Mouse (Mus musculus): Measurements from ENCODE around the gene Arhgap11a. TPM values are rescaled to one million over a fixed set of nuclear protein-coding genes. Genes with fewer than 3 reads are reported as not detected.

Arhgap11a gene
- polyA plus RNA-seq, 1 experiment, result 3.6 TPM

DNA sequence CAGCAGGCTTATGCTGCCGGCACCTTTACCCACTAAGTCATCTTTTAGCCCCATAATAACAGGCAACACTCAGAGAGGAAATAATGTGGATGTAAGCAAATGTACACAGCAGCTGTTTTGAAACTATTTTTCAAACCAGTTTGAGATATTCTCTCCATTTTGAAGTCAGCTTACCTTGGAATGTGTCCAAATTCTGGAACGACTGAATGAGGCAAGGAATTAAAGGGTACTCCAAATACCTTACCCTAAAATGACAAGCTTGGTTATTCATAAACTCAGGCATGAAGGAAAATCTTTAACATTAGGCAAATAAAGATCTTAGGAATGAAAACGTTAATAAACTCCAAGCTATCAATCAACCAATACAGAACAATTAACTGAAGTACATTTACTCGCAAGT lies 3.4 kb downstream of the Arhgap11a start:
- Histone ChIP-seq H3K27me3 (replicated peaks) (no peaks in the 10 kb centered on the region), H3K4me3 (replicated peaks) (no peak overlapping the region), H3K4me1 (peaks cover 46% of the 10 kb centered on the region), H3K36me3 (replicated peaks; ENCODE audit: low read length) (peaks cover 52% of the 10 kb centered on the region), H3K9me3 (no peaks in the 10 kb centered on the region)
- no peak for TF ChIP-seq FLI1 (IDR thresholded peaks at IDR 0.05; ENCODE audit: low read length)
- no peak for TF ChIP-seq GATA1 (IDR thresholded peaks at IDR 0.05; ENCODE audit: borderline replicate concordance, low read length)

DNA sequence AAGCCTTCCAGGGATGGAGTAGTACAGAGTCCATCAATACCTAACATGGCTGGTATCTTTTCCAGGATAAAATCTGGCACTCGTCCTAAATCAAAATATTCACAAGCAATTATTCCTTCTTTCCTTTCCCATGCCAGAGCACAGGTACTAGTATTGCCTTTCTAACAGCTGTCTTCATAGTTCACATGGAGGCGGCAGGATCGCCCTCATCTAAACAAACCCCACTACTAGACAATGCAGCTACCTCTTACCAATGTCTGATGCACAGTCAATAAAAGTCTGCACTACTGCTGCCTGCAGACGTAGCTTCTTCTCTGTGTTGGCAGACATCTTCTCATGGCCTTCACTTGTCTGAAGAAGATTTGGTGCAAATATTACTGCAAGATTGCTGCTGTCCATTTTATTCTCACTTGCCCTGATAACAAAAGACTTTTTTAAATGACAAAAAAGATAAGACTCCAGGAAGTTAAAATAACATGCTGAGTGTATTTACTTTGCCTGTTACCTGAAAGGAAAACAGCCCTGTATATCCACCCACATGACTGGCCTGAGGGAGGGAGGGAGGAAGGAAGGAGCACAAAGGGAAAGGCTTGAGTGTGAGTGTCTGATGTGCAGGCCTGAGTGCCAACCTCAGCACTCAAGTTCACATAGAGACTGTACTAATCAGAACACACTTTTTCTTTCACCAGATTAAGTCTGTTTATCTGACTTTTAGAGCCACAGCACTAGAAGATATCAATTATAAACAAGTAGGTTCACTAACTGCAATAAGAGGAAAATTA lies 6.6 kb downstream of the Arhgap11a start:
- Histone ChIP-seq H3K4me1 (peaks cover 35% of the 10 kb centered on the region), H3K4me3 (replicated peaks) (no peak overlapping the region), H3K27me3 (replicated peaks) (no peaks in the 10 kb centered on the region), H3K9me3 (no peaks in the 10 kb centered on the region), H3K36me3 (replicated peaks; ENCODE audit: low read length) (peaks cover 84% of the 10 kb centered on the region)
- TF ChIP-seq GATA1 (IDR thresholded peaks at IDR 0.05; ENCODE audit: borderline replicate concordance, low read length), result no peak
- TF ChIP-seq FLI1 (IDR thresholded peaks at IDR 0.05; ENCODE audit: low read length), result no peak

DNA sequence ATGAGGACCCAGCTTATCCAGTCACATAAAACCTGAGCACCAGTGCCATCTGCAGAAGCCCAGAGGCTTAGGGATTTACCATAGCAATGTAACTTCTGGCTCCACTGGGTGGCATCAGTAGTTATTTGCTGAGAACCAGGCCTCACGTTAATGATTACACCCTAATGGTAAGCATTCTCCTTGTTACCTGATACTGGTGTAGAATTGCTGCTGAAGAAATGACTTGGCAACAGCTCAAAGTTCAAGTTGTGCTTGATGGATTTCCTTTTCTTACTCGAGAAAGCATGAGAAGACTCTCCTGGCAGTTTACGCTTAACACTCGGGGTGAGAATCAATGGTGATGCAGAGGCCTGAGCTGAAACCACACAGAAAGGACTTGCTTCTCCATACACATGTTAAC lies 9.0 kb downstream of the Arhgap11a start:
- Histone ChIP-seq H3K36me3 (replicated peaks; ENCODE audit: low read length) (peaks cover 98% of the 10 kb centered on the region), H3K4me1 (peaks cover 14% of the 10 kb centered on the region), H3K9me3 (no peaks in the 10 kb centered on the region), H3K27me3 (replicated peaks) (no peaks in the 10 kb centered on the region), H3K4me3 (replicated peaks) (no peak overlapping the region)
- TF ChIP-seq GATA1 (IDR thresholded peaks at IDR 0.05; ENCODE audit: borderline replicate concordance, low read length) (no peak), FLI1 (IDR thresholded peaks at IDR 0.05; ENCODE audit: low read length) (no peak)

DNA sequence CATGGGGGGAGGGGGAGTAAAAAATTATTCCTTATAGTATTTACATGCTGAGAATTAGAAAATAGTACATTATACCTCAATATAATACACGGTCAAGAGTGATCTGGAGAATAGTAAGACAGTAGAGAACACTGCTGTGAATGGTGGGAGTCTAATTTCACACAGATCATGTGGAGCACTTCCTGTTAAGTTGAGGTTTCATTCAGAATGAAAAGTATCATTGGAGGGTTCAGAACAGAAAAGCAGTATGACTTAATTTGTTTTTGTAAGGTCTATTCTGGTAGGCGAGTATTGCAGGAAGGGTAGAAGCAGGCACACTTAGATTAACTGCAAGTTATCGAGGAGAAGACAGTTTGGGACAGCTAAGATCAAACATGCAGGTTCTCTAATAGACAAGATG lies 13.2 kb downstream of the Arhgap11a start:
- Histone ChIP-seq H3K4me3 (replicated peaks) (no peak overlapping the region), H3K36me3 (replicated peaks; ENCODE audit: low read length) (peaks cover 93% of the 10 kb centered on the region)
- TF ChIP-seq FLI1 (IDR thresholded peaks at IDR 0.05; ENCODE audit: low read length) (no peak), GATA1 (IDR thresholded peaks at IDR 0.05; ENCODE audit: borderline replicate concordance, low read length) (no peak)

DNA sequence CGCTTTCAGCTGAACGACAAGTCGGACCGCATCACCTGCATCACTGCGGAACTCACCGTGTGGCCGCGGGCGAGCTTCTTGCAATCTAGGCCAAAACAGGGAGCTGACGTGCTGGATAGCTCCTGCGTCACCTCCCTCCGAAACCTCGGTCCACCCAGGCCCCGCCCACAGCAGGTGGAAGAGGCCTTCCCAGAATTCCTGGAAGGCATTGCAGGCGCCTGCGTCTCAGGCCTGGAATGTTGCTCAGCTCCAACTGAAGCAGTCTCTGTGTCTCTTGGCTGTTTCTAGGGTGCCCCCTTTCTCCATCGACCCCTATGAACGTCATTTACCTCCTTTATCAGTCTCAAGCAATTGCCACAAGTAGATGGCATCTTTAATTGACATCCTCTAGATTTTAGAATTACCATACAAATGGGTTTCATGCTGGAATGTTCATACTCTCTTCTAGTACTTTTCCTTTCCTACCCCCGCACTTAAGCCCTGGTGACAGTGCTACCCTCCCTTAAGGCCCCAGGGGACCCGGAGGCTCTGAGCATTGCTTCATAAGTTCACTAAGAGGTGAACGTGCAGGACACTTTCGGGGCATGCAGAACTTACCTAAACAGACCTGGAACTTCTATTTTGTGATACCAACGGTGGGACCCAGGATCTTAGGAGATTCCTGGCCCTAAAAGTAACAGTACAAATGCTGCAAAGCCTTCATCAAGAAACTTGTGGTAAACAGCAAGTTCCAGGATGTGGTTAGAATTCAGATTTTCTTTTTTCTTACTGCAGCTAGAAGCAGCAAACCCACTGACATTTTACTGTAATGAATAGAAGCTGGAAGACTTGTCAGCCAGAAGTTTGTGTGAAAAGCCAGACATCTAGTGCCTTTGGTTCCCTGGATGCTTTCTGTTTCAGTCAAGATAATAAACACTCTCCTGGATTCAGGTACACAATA lies 19.2 kb downstream of the Arhgap11a start, which contains the start of gene Scg5:
TSS of gene Scg5 (minus strand) at position 179 of the 940 bp plus-strand sequence.
- TF ChIP-seq GATA1 (IDR thresholded peaks at IDR 0.05; ENCODE audit: borderline replicate concordance, low read length), result no peak
- TF ChIP-seq FLI1 (IDR thresholded peaks at IDR 0.05; ENCODE audit: low read length), result no peak
- Histone ChIP-seq H3K27me3 (replicated peaks) (no peaks in the 10 kb centered on the region), H3K36me3 (replicated peaks; ENCODE audit: low read length) (peaks cover 86% of the 10 kb centered on the region), H3K4me3 (replicated peaks) (no peak within 1 kb of the TSS), H3K4me1 (peaks cover 15% of the 10 kb centered on the region), H3K9me3 (no peaks in the 10 kb centered on the region)

More for the DNA sequence above, 13.2 kb downstream of the Arhgap11a start:
- Histone ChIP-seq H3K4me1 (no peaks in the 10 kb centered on the region), H3K27me3 (replicated peaks) (no peaks in the 10 kb centered on the region), H3K9me3 (no peaks in the 10 kb centered on the region)

DNA sequence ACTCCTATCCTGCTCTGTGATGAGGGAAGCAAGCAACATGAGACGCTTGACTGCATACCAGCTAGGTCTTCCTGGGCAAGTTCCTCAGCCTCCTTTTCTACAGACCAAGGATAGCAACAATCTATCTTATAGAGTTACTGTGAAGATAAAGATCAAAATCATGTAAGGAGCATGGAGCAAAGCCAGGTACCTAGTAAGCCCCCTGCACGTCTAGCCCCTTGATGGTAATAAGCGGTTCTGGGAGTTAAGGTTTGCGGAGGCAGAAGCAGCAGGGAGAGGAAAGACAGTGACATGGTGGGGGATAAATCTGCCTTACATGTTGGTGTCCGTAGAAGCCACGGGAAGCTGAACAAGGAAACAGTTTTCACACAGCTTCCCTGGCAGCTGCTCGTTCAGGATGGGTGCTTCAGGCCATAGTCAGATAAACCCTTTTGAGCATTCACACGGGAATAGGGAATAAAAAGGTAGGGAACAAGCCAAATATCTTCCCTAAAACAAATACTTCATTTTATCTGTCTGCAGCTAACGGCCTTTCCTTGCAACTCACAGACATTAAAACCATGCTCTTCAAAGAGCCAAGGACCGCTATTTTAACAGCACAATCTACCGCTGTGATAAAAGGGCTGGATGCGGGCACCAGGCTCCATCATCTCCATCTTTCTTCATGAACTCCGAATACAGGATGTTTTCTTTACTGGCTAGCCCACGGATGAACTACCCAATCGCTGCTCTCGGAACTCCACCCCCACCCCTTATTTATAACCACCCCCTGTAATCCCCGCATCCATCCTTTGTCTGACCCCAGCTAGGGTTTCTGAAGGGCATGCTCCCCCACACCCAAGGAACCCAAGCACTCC lies 20.1 kb downstream of the Arhgap11a start:
- H3K9me3 ChIP-seq, result no peaks in the 10 kb centered on the region
- H3K4me3 ChIP-seq (replicated peaks), result no peak overlapping the region
- H3K4me1 ChIP-seq, result peaks cover 15% of the 10 kb centered on the region
- H3K27me3 ChIP-seq (replicated peaks), result no peaks in the 10 kb centered on the region
- H3K36me3 ChIP-seq (replicated peaks; ENCODE audit: low read length), result peaks cover 78% of the 10 kb centered on the region
- TF ChIP-seq GATA1 (IDR thresholded peaks at IDR 0.05; ENCODE audit: borderline replicate concordance, low read length) (no peak), FLI1 (IDR thresholded peaks at IDR 0.05; ENCODE audit: low read length) (no peak)

DNA sequence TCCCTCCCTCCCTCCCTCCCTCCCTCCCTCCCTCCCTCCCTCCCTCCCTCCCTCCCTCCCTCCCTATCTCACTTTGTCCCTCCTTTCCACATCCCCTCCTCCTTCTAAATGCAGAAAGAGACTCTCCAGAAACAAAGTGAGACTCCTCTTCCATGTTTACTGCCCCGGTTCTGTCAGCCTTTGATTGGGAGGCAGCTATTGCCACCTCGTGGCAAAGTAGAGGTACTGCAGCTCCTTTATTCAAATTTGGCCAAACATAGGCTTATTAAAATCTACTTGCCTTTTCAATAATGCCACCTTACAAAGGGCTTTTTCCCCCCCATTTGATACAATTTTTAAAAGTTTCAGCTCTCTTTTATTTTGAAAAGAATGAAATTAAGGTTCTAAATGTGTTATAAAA lies 24.6 kb downstream of the Arhgap11a start:
- no peak for TF ChIP-seq FLI1 (IDR thresholded peaks at IDR 0.05; ENCODE audit: low read length)
- no peak overlapping the region for H3K4me3 ChIP-seq (replicated peaks)
- peaks cover 67% of the 10 kb centered on the region for H3K36me3 ChIP-seq (replicated peaks; ENCODE audit: low read length)
- H3K27me3 ChIP-seq (replicated peaks), result no peaks in the 10 kb centered on the region
- H3K4me1 ChIP-seq, result peaks cover 9% of the 10 kb centered on the region
- H3K9me3 ChIP-seq, result no peaks in the 10 kb centered on the region

DNA sequence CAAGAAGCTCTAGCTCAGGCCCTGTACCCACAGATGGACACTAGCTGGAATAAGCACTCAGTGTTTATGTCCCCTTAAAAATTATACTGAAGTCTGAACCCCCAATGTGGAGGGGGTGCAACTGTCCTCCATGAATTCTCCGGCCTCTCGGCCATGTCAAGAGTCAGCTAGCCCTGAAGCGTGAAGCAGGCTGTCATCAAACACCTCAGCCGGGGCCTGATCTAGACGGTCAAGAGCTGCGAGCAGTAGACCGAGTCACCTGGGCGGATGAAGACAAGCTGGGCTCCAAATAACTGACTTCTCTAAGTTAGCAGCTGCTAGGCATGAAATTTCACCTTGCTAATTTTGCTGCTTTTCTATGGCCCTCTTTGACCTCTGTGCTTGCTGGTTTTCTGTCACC lies 26.1 kb downstream of the Arhgap11a start:
- TF ChIP-seq GATA1 (IDR thresholded peaks at IDR 0.05; ENCODE audit: borderline replicate concordance, low read length), result no peak
- TF ChIP-seq FLI1 (IDR thresholded peaks at IDR 0.05; ENCODE audit: low read length), result no peak
- H3K4me1 ChIP-seq, result no peaks in the 10 kb centered on the region
- H3K4me3 ChIP-seq (replicated peaks), result no peak overlapping the region
- no peaks in the 10 kb centered on the region for H3K9me3 ChIP-seq
- no peaks in the 10 kb centered on the region for H3K27me3 ChIP-seq (replicated peaks)
- peaks cover 52% of the 10 kb centered on the region for H3K36me3 ChIP-seq (replicated peaks; ENCODE audit: low read length)

DNA sequence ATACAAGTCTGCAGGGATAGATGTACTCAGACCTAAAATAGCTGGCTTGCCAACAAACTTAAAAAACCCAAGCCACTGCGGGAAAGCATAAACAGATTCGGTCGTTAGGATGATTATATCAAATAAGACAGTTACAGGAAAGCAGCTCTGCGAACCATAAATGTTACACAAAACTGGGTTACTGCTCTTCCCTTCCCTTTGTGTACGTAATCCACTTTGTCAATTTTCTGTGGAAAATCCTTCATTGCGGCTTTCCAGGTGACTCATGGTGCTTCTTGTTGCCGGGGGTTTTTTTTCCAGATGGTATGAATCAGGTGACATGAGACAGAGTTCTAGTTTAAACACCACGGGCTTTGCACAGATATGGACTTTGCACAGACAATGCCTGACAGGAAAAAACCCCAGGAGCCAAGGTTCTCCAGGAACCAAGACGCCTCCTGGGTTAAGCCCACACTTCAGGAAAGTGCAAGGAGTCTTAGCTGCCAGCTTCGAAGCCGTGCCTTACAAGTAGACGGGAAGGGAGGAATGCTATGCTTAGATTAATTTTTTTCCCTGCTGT lies 27.2 kb downstream of the Arhgap11a start:
- Histone ChIP-seq H3K27me3 (replicated peaks) (no peaks in the 10 kb centered on the region), H3K4me1 (no peaks in the 10 kb centered on the region), H3K36me3 (replicated peaks; ENCODE audit: low read length) (peaks cover 43% of the 10 kb centered on the region), H3K4me3 (replicated peaks) (no peak overlapping the region), H3K9me3 (no peaks in the 10 kb centered on the region)
- TF ChIP-seq FLI1 (IDR thresholded peaks at IDR 0.05; ENCODE audit: low read length), result no peak
- no peak for TF ChIP-seq GATA1 (IDR thresholded peaks at IDR 0.05; ENCODE audit: borderline replicate concordance, low read length)

Measured in megakaryocyte, embryonic 14.5 days (primary cell).